Mouse (Mus musculus) Muller cell, postnatal 12 days (primary cell): ENCODE results near the gene Lrmda.

Source experiments
- DNase-seq: peaks from one replicate; pipeline ENCODE4 v3.0.0-alpha.2; 2015; ENCODE audit errors: inconsistent ontology term

Gene Lrmda

DNA sequence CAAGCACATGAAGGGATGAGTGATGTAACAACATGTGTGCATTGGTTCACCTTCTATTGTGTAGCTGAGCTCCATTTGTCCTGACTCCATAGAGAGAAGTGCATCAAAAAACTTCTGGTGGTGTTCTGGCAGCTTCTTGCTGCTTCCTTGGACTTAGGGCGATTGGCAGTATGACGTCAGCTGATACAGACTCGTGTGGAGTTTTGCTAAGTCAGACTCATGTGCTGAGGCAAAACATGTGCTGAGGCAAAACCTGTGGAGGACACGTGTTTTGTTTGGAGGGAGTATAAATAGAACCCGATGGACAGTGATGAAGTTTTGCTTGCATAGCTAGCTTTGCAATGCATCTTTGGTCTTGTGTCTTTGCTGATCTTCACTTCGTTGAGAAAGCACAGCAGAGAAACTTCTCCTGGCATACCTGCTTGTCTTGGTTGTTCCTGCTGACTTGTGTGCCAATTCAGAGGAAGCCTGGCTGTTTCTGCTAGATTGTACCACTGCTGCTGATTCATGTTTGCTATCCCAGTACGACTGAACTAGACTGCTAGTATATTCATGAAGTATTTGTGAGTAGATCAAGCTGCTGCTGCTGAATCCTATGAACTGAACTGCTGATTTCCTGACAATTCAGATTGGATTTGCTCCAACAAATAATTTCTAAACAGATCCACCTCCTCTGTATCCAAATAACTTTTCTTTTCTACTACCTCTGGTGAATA is 208.9 kb downstream of the Lrmda start:
- no peak for DNase-seq

DNA sequence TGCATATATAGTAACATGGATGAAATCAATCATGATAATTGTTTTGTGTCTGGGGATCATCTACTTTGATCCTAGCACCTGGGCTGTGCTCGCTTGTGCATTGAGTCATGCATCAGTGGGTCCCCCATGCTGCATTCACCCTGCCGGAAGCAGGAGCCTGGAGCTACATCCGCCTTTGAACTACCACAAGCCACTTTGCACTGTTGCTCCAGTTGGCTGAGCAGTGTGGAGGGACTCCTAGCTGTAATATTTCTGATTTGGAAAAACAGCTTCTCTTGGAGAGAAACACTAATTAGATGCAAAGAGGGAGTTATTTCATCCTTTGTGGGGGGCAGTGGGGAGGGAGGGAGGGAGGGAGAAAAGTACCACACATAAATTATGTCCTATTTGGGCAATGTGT is 220.8 kb downstream of the Lrmda start:
- DNase-seq: peak; percentile 2

DNA sequence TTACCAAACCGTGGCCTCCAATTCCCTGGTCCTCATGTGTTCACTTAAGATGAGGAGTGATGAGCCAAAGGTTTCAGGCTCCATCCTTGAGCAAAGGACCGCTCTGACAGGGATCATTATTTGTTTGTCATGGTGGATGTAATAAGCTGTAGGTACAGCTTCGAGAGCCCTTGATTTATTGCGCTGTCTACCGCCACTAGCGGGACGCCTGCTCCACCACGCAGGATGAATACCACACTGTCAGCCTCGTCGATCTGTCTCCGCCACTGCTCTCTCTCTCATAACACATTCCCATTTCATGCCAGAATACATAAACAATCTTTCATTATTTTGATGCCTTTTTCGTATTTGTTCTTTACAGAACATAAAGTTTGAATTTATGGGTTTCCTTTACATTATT is 235.9 kb downstream of the Lrmda start:
- no peak for DNase-seq

DNA sequence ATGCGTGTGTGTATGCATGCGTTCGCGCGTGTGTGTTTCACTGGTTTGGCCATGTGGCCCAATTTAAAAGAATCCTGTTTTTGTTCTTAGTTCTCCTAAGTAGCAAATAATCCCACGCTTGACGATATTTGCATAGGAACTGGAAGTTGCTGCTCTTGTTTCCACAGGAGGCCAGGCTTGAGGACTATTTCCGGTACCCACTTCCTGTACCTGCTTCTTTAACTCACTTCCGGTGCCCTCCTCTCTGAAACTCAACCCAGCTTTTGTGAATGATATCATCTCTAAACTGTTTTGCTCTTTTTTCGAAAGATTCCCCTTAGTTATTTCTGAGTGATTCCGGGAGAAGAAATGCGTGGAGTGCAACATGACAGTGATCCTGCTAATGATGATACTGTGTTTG is 236.8 kb downstream of the Lrmda start:
- DNase-seq: no peak

DNA sequence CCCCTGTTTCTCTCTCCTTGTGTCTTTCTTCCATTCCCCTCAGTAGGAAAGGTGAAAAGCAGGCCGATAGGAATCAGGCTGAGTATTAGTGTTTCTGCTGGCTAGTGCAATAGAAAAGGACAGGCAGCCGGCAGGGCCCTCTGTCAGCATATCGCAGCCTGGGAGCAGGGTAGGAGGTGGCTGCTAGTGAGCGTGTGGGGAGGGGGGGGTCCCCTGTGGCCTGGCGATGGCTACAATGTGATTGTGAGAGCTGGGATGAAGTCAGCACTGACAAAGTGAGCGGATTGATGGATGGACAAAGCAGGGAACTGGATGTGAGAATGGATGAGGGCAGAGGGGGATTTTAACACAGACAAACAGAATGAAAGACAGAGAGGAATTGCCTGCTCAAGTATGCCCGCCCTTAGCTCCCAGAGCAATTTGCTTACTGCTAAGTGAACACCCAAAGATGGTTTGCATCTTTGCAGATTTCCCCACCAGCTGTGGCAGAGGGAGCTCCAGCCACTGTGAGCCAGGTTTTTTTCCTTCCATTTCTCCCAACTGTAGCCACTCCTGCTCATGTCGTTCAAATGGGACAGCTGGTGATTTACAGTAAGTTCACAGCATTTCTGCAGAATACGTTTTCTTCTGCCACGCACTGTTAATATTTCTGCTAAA is 240.0 kb downstream of the Lrmda start:
- DNase-seq: no peak

DNA sequence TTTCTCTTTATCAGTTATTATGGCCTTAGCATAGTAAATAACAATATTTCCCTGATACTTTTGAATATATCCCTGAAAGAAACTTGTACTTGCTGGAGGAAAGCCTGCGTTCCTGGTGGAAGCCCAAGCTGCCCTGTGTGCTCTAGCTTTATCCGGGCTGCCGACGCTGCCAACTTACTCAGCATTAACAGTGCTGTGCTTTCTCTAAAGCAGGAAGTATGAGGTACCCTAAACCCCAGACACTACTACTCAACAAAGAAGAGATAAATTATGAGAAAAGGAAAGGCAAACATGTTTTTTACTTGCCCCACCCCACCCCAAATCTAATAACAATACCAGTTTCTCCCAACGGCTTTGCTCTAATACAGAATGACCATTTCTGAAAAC is 240.5 kb downstream of the Lrmda start:
- DNase-seq: no peak

DNA sequence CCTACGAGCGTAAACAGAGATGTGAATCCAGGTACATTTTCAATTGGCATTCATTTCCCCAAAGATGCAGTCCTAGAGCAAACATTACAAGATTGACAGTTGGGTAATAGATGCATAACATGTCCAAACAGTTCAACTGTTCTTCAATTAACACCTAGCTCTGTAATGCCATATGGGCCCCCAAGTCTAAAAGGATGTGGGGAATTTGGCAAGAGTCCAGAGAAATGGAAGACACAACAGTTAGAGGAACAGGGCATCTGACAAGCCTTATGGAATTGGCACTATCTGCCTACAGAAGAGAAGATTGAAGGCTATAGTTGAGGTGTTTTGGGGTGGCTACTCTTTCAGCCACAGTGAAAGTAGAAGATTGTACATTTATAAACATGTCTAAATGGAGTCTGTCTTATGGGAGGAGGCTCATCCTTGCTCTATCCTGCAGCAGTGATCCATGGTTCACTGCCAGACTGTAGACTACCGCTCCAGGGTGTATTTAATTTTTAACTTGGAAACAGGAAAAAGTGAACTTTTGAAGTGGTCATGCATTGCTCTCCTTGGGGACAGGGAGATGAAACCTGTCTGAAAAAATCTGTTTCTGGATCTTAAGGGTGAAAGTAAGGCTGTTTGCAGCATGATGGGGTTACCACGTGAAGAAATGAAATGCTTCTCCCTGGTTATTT is 245.9 kb downstream of the Lrmda start:
- DNase-seq: no peak

DNA sequence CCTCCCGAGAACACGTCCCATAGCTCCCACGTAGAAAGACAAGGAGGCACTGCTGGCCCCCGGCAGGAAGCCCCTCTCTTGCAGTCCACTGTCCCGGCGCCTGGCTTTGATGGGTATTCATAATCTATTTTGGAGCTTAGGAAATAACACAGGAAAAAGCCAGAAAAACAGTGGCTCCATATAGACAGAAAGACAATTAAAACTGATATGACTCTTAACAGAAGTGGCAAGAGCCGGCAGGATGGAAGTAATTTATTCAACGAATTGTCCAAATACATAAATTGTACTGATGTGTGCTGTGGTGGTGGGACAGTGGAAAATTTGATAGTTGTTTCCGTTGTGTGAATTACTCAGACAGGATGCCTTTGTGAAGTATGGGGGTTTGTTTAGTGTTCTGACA is 250.3 kb downstream of the Lrmda start:
- DNase-seq: no peak

DNA sequence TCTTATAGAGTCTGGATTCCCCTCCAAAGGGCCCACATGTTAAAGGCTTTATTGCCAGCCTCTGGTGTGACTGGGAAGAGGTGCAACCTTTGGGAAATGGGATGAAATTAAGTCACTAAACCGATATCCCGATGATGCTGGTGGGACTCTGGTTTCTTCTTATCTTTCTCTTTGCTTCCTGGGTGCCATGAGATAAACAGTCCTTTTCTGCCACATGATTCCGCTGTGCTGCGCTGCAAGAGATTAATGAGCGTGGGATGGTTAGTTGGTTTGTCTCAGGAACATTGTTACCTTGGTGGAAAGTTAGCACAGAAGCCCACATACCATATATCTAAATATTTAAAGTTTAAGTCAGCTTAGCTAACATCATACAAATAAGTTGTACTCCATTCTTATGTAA is 258.5 kb downstream of the Lrmda start:
- no peak for DNase-seq

DNA sequence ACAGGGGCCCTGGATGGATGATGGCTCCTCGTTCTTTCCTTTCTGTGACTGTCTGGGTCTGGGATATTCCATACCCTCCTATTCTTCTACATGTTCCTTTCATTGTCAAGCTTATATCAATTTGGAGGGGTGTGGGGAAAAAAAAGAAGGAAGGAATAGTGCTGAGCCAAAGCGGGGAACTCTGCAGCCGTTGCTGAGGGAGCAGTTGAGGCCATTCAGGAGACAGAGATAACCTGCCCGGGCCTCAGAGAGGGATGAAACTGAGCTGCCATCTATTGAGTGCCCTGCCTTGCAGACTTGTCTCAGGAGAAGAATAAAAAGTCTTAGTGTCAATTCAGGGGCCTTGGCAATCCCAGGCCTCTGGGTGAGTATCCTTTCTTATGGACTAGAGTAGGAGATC is 260.1 kb downstream of the Lrmda start:
- no peak for DNase-seq

DNA sequence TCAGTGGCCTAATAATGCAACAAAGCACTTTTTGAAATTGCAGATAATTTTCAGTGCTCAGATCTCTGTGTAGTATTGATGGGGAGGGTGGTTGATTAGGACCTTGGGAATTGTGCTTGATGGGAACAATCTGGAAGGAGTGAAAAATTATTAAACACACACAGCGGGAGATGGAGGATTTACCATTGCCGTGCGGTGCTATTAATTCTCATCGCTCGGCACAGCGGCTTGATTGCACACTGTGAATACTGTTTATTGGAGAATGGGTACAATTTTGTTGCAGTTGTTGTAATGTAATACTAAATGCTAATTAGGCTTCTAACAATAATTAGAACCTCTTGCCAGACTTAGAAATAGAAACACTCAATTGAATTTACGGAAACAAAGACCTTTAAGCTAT is 262.1 kb downstream of the Lrmda start:
- no peak for DNase-seq

DNA sequence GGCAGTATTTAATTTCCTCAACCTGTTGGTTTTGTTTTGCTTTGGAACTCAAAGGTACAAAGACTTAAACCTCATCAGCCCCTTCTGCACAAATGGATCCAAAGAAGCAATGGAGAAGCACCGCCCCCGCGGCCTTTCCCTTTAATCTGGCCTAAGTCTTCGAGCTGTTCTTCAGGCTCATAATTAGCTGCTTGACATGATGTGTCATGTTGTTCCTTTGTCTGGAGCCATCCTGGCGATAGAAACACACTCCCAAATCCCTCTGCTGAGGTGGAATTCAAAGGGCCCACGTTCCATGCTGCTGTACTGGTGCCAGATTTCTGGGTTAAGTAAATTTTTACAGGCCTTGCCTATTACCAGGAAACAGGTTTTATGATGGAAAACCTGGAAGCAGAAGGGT is 263.3 kb downstream of the Lrmda start:
- peak; percentile 84 for DNase-seq

DNA sequence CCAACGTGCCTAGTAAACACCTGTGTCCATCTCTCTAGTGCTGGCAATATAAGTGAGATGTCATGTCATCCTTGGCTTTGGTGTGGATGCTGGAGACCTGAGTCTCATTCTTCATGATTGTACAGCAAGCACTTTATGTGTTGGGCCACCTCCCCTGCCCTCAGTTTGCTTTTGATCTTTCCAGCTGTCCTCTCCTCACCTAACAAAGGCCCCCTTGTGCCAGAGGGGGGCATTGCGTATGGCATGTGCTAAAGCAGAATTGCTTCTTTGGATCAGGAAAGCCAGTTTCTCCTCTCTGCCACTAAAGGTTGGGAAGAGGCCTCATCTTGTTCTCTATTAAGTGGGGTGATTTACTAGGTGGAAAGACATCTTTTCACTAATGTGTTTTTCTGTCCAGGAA is 264.2 kb downstream of the Lrmda start:
- no peak for DNase-seq

DNA sequence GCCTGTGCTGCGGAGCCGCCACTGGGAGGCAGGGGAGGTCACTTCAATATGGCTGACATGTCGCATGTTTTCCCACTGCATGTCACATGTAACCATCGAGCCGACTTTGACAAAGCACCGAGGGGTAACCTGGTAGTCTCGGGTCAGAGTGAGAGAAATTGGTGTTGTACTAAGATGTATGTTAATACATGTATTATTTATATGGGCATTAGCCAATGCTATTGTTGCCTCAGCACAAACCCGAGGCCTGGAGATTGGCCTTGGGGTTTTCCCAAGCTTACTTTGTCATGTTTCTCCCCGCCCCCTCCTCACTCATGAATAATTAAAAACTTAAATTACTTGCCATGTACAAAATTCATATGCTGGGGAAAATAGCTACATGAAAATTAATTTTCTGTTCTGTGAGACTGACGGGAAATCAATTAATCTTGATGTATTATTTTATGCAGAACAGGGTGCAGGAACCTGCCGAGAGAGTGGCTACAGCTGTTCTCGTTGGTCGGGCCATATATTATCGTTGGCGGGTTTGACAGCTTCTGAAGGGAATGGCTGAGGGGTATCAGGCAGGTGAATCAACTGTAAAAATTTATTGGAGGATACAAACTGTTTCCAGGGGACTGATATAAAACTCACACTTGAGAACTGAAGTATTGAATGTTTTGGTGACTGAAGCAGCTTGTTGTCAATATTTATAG is 265.5 kb downstream of the Lrmda start:
- DNase-seq: no peak

DNA sequence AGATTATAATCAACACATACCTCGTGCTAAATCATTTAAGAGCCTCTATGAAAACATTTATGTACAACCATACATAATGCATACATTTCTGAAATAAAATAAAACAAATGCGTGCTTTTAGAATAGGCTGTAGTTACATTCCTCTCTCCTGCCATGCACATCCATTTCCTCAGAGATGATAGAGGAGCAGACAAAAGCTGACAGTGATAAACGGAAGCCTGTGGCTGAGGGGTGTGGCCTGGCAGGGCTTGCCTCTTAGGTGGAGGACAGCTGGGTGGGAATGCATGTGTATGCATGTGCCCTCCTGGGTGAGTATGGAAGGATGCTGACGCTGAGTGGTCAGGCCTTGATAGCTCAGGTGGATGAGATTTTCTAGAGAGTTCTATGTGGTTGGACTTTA is 266.3 kb downstream of the Lrmda start:
- no peak for DNase-seq

DNA sequence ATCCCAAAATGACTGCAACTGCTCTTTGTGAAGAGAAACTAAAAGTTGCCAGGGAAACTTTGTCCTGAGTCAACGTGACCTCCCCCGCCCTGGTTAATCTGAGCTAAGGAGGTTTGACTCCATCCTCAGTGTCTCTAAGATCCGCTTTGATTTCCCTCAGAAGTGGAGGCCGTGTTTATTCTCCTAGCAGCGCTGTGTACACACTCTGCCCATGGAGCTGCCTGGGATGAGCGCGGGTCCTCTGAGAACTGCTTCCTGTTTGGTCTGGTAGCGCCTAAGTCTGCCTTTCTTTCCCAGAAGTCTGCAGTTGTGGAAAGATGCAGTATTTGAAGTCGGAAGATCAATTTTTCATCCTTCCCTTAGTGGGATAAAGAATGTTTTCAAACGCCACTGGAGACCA is 268.7 kb downstream of the Lrmda start:
- DNase-seq: no peak

DNA sequence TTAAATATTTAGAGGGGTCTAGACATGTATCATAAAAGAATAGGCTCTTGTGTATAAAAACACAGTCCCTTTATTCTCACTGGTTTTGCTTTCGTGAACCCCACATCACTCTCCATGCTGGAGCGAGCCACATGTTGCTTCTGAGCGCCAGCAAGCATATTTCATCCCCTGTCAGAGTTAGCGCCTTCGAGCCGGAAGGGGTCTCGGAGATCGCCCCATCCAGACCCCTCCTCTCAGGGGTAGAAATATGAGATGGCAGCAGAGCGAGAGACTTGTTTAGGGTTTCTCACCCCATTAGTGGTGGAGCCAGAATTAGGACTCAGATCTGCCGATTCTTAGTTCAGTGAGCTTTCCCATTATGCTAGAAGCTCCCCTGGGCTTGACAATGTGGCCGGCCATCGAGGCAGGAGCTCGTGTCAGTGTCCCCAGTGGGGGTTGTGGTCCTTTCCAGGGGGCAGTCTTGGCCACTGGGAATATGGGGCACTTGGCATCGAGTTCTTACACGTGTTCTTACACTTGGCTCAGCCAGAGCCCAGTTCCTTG is 269.9 kb downstream of the Lrmda start:
- DNase-seq: no peak

DNA sequence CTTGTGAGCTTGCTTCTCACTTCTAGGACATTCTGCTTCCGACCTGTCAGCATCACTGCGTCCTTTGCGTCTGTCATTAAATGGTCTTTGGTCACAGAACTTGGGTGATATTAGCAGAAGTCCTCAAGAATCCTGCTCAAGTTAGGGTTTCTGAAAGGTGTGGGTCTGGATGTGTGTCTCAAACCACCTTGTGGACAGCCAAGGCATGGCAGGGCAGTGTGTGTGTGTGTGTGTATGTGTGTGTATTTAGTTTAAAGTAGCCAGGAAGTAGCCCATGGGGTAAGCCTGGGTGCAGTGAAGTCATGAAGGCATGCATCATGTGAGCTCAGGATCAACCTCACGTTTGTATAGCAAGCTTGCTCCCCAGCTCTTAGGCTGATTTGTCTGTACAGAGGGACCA is 274.9 kb downstream of the Lrmda start:
- no peak for DNase-seq

DNA sequence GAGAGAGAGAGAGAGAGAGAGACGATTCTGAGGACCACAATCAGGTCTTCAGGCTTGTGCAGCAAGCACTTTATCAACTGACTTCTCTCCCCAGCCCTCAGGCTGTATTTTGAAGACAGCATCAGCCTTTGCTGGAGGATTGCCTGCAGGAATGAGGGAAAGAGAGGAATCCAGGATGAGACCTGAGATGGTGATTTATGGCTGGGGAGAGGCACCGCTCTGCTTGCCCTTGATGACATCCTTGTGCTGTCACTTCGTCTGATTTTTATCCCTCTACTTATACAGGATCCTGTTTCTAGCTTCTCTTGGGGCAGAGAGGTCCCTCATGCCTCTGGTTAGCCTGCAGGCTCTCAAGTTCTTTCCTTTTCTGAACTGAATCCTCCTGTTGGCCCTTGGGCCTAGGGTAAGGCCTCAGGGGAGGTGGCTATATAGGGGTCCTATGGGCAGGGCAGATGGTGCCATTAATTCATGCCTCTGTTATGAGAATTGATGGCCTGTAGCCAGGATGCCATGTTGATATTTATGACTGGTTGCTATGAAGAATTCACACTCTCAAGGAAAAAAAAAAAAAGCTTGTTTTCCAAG is 277.2 kb downstream of the Lrmda start:
- DNase-seq: no peak

DNA sequence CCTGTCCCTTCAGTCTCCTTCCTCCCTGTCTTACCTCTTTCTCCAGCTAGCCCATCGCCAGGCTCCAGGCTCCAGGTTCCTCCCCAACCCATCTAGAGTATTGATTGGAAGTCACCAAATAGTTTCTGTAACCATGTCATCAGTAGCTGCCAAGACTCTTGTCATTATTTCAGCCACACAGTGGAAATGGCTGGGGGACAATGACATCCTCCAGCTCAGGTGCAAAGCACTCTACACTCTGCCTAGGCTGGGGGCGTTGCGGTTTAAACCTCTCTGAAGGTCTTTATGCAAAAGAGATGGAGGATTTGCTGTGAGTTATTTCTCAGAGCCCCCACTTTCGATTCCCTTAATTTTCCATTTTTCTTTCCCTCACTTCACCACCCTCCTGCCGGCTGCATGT is 287.2 kb downstream of the Lrmda start:
- no peak for DNase-seq

DNA sequence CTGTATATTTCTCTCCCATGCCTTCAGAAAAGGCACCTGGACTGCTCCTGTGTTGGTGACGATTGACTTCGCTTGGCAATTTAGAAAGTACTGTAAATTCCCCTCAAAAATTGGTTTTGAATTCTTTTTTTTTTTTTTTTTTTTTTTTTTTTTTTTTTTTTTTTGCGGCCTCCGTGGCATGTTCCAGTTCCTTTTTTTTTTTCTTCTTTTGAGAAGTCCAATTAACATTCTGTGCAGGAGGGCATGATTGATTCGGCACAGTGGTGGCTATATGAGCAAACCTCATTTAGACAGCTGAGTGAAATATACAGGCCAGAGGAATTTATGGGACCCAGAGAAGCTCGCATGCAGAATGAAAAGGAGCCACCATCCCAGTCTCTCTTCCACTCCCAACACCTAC is 288.5 kb downstream of the Lrmda start:
- DNase-seq: peak; percentile 59

DNA sequence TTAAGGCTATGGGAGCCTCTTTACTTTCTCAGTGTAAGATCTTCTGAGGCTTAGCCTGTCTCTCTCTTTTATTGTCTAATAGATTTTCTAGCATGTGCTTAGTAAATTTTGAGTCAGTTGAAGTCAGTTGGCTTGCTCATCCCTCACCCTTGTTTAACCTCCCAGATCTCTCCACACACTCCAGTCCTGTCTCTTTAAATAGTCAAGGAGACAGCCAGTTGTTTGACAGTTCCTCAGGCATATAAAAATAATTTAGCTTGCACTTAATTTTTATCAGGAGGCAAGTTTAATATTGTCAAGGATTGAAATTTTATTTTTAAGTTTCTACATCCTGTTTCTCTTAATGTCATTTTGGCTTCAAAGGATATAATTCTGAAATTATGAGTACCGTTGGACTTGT is 303.5 kb downstream of the Lrmda start:
- no peak for DNase-seq
